Mouse (Mus musculus) liver, embryonic 15.5 days (tissue): ENCODE results near the gene 4931428F04Rik. TPM values are rescaled to one million over a fixed set of nuclear protein-coding genes. Genes with fewer than 3 reads are reported as not detected.

Experiments used
- ATAC-seq: fragments of 200-750 bp; cut with Nextera tagmentation; 2 replicates; pipeline ENCODE4 v1.8.0; 2017; ENCODE audit warnings: moderate number of reproducible peaks, mild to moderate bottlenecking, moderate library complexity; ENCODE audit not compliant: insufficient read depth
- H3K27ac ChIP-seq: fragments of 300-500 bp; sonication (generic); replicated peaks from 2 replicates; pipeline ENCODE4 v1.5.1; 2015; ENCODE audit warnings: mild to moderate bottlenecking, inconsistent platforms
- H3K27me3 ChIP-seq: fragments of 300-500 bp; sonication (generic); 2 replicates; pipeline ENCODE4 v1.6.1; 2015; ENCODE audit warnings: mild to moderate bottlenecking, inconsistent platforms
- H3K36me3 ChIP-seq: fragments of 300-500 bp; sonication (generic); replicated peaks from 2 replicates; pipeline ENCODE4 v1.6.1; 2015; ENCODE audit warnings: moderate library complexity, mild to moderate bottlenecking, inconsistent platforms
- H3K4me1 ChIP-seq: fragments of 300-500 bp; sonication (generic); replicated peaks from 2 replicates; pipeline ENCODE4 v1.6.1; 2015; ENCODE audit warnings: inconsistent platforms
- H3K4me2 ChIP-seq: fragments of 300-500 bp; sonication (generic); 2 replicates; pipeline ENCODE4 v1.6.1; 2015; ENCODE audit warnings: moderate library complexity, mild to moderate bottlenecking, inconsistent platforms
- H3K4me3 ChIP-seq: fragments of 300-500 bp; sonication (generic); replicated peaks from 2 replicates; pipeline ENCODE4 v1.5.1; 2015; ENCODE audit warnings: mild to moderate bottlenecking, inconsistent platforms
- H3K9ac ChIP-seq: fragments of 300-500 bp; sonication (generic); 2 replicates; pipeline ENCODE4 v1.6.1; 2015; ENCODE audit warnings: moderate library complexity, mild to moderate bottlenecking, inconsistent platforms
- H3K9me3 ChIP-seq: fragments of 300-500 bp; sonication (generic); replicated peaks from 2 replicates; pipeline ENCODE4 v1.6.1; 2016; ENCODE audit warnings: inconsistent platforms
- whole genome bisulfite sequencing: fragments of 180-500 bp; shearing (Covaris S2); methylation state at CpG from one replicate; pipeline ENCODE4 v1.1.7; 2015; ENCODE audit warnings: mixed read lengths; ENCODE audit not compliant: insufficient replicate concordance; 5-methylcytosine and 5-hydroxymethylcytosine counted together
- polyA plus RNA-seq: library from polyadenylated mRNA; unstranded; fragments of >200 nt; fragmentation: Nextera tagmentation; extraction: Ambion mirVana; gene quantifications from 2 replicates; pipeline ENCODE4 v1.2.1, GENCODE M21; 2015

Gene 4931428F04Rik
- polyA plus RNA-seq, 1 experiment from 2014 or later, result 0.59 TPM

- no peak overlapping the region for H3K9ac ChIP-seq
- no peaks in the 10 kb centered on the region for H3K9me3 ChIP-seq
- peaks cover 25% of the 10 kb centered on the region for H3K4me1 ChIP-seq
- peaks cover 89% of the 10 kb centered on the region for H3K27me3 ChIP-seq
- WGBS, result 30% methylated on average over 23 of the region's 23 CpGs
- H3K4me2 ChIP-seq, result peak overlapping the region; percentile 42
- H3K27ac ChIP-seq, result no peak overlapping the region
- peak; percentile 69 for ATAC-seq
- H3K36me3 ChIP-seq, result no peaks in the 10 kb centered on the region
- H3K4me3 ChIP-seq, result 0 out of 2 replicates have a peak overlapping the region, but pooled peaks have one; percentile 3
Observed at GRCm38 (mm10) chr8:105283074-105283473, 6.6 kb downstream of the 4931428F04Rik start.

- Histone ChIP-seq H3K27ac (no peak overlapping the region), H3K4me2 (no peak overlapping the region), H3K9me3 (no peaks in the 10 kb centered on the region), H3K4me1 (peaks cover 26% of the 10 kb centered on the region), H3K4me3 (no peak overlapping the region), H3K36me3 (no peaks in the 10 kb centered on the region), H3K9ac (no peak overlapping the region), H3K27me3 (peaks cover 94% of the 10 kb centered on the region)
- ATAC-seq, result no peak
- 32% methylated on average over 4 of the region's 4 CpGs for WGBS
Observed at GRCm38 (mm10) chr8:105282239-105282638, 7.4 kb downstream of the 4931428F04Rik start.

GRCm38 (mm10) chr8:105281821-105282220 lies 7.8 kb downstream of the 4931428F04Rik start:
- Histone ChIP-seq H3K9me3 (no peaks in the 10 kb centered on the region), H3K4me1 (peaks cover 26% of the 10 kb centered on the region), H3K9ac (no peak overlapping the region), H3K4me2 (no peak overlapping the region), H3K27ac (no peak overlapping the region), H3K36me3 (no peaks in the 10 kb centered on the region), H3K27me3 (peaks cover 94% of the 10 kb centered on the region), H3K4me3 (no peak overlapping the region)
- 79% methylated on average over 12 of the region's 12 CpGs for WGBS
- no peak for ATAC-seq

GRCm38 (mm10) chr8:105280567-105280966 lies 9.1 kb downstream of the 4931428F04Rik start:
- no peak for ATAC-seq
- H3K4me1 ChIP-seq, result peaks cover 35% of the 10 kb centered on the region
- H3K9me3 ChIP-seq, result no peaks in the 10 kb centered on the region
- no peak overlapping the region for H3K9ac ChIP-seq
- 40% methylated on average over 3 of the region's 3 CpGs for WGBS
- no peaks in the 10 kb centered on the region for H3K36me3 ChIP-seq
- no peak overlapping the region for H3K27ac ChIP-seq
- no peak overlapping the region for H3K4me3 ChIP-seq
- peaks cover 94% of the 10 kb centered on the region for H3K27me3 ChIP-seq
- H3K4me2 ChIP-seq, result no peak overlapping the region

GRCm38 (mm10) chr8:105278911-105279334 lies 10.7 kb downstream of the 4931428F04Rik start:
- 1% methylated on average over 28 of the region's 28 CpGs for WGBS
- Histone ChIP-seq H3K9me3 (no peaks in the 10 kb centered on the region), H3K27me3 (peaks cover 98% of the 10 kb centered on the region), H3K27ac (no peak overlapping the region), H3K9ac (no peak overlapping the region), H3K36me3 (no peaks in the 10 kb centered on the region), H3K4me1 (peaks cover 35% of the 10 kb centered on the region), H3K4me3 (peak overlapping the region; percentile 24), H3K4me2 (peak overlapping the region; percentile 57)
- ATAC-seq, result peak; percentile 61

GRCm38 (mm10) chr8:105276292-105277120 lies 13.2 kb downstream of the 4931428F04Rik start:
- Histone ChIP-seq H3K4me2 (peak overlapping the region; percentile 63), H3K27ac (no peak overlapping the region), H3K36me3 (no peaks in the 10 kb centered on the region), H3K4me1 (peaks cover 24% of the 10 kb centered on the region), H3K27me3 (peaks cover 97% of the 10 kb centered on the region), H3K9me3 (no peaks in the 10 kb centered on the region), H3K9ac (no peak overlapping the region), H3K4me3 (peak overlapping the region; percentile 32)
- ATAC-seq, result 0 out of 2 replicates have a peak, but pooled peaks have one; percentile 23
- 4% methylated on average over 30 of the region's 30 CpGs for WGBS

- Histone ChIP-seq H3K27me3 (peaks cover 99% of the 10 kb centered on the region), H3K4me3 (peak within 1 kb of the TSS; percentile 32), H3K4me2 (peak within 1 kb of the TSS; percentile 63), H3K9me3 (no peaks in the 10 kb centered on the region), H3K4me1 (peaks cover 25% of the 10 kb centered on the region), H3K9ac (no peak within 1 kb of the TSS), H3K36me3 (no peaks in the 10 kb centered on the region), H3K27ac (no peak within 1 kb of the TSS)
- ATAC-seq, result no peak
- 8% methylated on average over 10 of the region's 10 CpGs for WGBS
Observed at GRCm38 (mm10) chr8:105275840-105276239, 13.8 kb downstream of the 4931428F04Rik start, which contains the start of gene Nol3. Gene Nol3, plus strand, starts transcription at chr8:105276140.

- H3K4me1 ChIP-seq, result peaks cover 30% of the 10 kb centered on the region
- H3K9ac ChIP-seq, result no peak overlapping the region
- no peak for ATAC-seq
- no peaks in the 10 kb centered on the region for H3K9me3 ChIP-seq
- H3K36me3 ChIP-seq, result no peaks in the 10 kb centered on the region
- peaks cover 99% of the 10 kb centered on the region for H3K27me3 ChIP-seq
- no peak overlapping the region for H3K4me3 ChIP-seq
- WGBS, result 7% methylated on average over 11 of the region's 11 CpGs
- no peak overlapping the region for H3K4me2 ChIP-seq
- no peak overlapping the region for H3K27ac ChIP-seq
Observed at GRCm38 (mm10) chr8:105275387-105275786, 14.3 kb downstream of the 4931428F04Rik start.

GRCm38 (mm10) chr8:105270916-105271186 lies 18.8 kb downstream of the 4931428F04Rik start:
- Histone ChIP-seq H3K9me3 (no peaks in the 10 kb centered on the region), H3K4me3 (no peak overlapping the region), H3K27ac (no peak overlapping the region), H3K9ac (no peak overlapping the region), H3K4me1 (peaks cover 31% of the 10 kb centered on the region), H3K36me3 (no peaks in the 10 kb centered on the region), H3K4me2 (no peak overlapping the region), H3K27me3 (peaks cover 99% of the 10 kb centered on the region)
- ATAC-seq, result no peak
- WGBS, result 2% methylated on average over 11 of the region's 11 CpGs

- 5% methylated on average over 39 of the region's 39 CpGs for WGBS
- ATAC-seq, result no peak
- peaks cover 99% of the 10 kb centered on the region for H3K27me3 ChIP-seq
- no peaks in the 10 kb centered on the region for H3K9me3 ChIP-seq
- peak overlapping the region; percentile 38; the same call in 1 of the 2 replicates for H3K4me3 ChIP-seq
- peak overlapping the region; percentile 64 for H3K4me2 ChIP-seq
- peaks cover 35% of the 10 kb centered on the region for H3K4me1 ChIP-seq
- H3K27ac ChIP-seq, result no peak overlapping the region
- no peak overlapping the region for H3K9ac ChIP-seq
- H3K36me3 ChIP-seq, result no peaks in the 10 kb centered on the region
Observed at GRCm38 (mm10) chr8:105270101-105270915, 19.4 kb downstream of the 4931428F04Rik start.

GRCm38 (mm10) chr8:105269461-105269947 lies 20.2 kb downstream of the 4931428F04Rik start, which contains the start of gene Hsf4:
Gene Hsf4, plus strand, starts transcription at chr8:105269801.
- Histone ChIP-seq H3K4me1 (peaks cover 43% of the 10 kb centered on the region), H3K27me3 (peaks cover 99% of the 10 kb centered on the region), H3K9me3 (no peaks in the 10 kb centered on the region), H3K4me2 (peak within 1 kb of the TSS; percentile 64), H3K9ac (no peak within 1 kb of the TSS), H3K27ac (no peak within 1 kb of the TSS), H3K36me3 (no peaks in the 10 kb centered on the region), H3K4me3 (peak within 1 kb of the TSS; percentile 38)
- WGBS, result under 1% methylated on average over 42 of the region's 42 CpGs
- ATAC-seq, result peak; percentile 37
